Mouse (Mus musculus): ENCODE data around the gene Cntn5.

Gene Cntn5

GRCm38 (mm10) chr9:9944872-9945271 lies 959.7 kb downstream of the Cntn5 start:
- no peak for DNase-seq (ENCODE audit: low spot score)

GRCm38 (mm10) chr9:9937444-9938436 lies 966.8 kb downstream of the Cntn5 start:
- DNase-seq (ENCODE audit: low spot score), result no peak

- no peak for DNase-seq (ENCODE audit: low spot score)
Observed at GRCm38 (mm10) chr9:9920580-9920979, 984.0 kb downstream of the Cntn5 start.

GRCm38 (mm10) chr9:9899070-9899469 lies 1005.5 kb downstream of the Cntn5 start:
- no peak for DNase-seq (ENCODE audit: low spot score)

GRCm38 (mm10) chr9:9886210-9886609 lies 1018.4 kb downstream of the Cntn5 start:
- DNase-seq (ENCODE audit: low spot score), result no peak

- DNase-seq (ENCODE audit: low spot score), result no peak
Observed at GRCm38 (mm10) chr9:9882779-9883383, 1021.7 kb downstream of the Cntn5 start.

- no peak for DNase-seq (ENCODE audit: low spot score)
Observed at GRCm38 (mm10) chr9:9872112-9873035, 1032.2 kb downstream of the Cntn5 start.

- DNase-seq (ENCODE audit: low spot score), result peak; percentile 67
Observed at GRCm38 (mm10) chr9:9860631-9861030, 1043.9 kb downstream of the Cntn5 start.

GRCm38 (mm10) chr9:9859323-9859722 lies 1045.3 kb downstream of the Cntn5 start:
- no peak for DNase-seq (ENCODE audit: low spot score)

GRCm38 (mm10) chr9:9854791-9855190 lies 1049.8 kb downstream of the Cntn5 start:
- DNase-seq (ENCODE audit: low spot score), result peak; percentile 69

- DNase-seq (ENCODE audit: low spot score), result no peak
Observed at GRCm38 (mm10) chr9:9830231-9830630, 1074.3 kb downstream of the Cntn5 start.

GRCm38 (mm10) chr9:9819963-9820362 lies 1084.6 kb downstream of the Cntn5 start:
- DNase-seq (ENCODE audit: low spot score), result no peak

- no peak for DNase-seq (ENCODE audit: low spot score)
Observed at GRCm38 (mm10) chr9:9817477-9817876, 1087.1 kb downstream of the Cntn5 start.

GRCm38 (mm10) chr9:9799546-9799945 lies 1105.0 kb downstream of the Cntn5 start:
- peak; percentile 2 for DNase-seq (ENCODE audit: low spot score)

- peak; percentile 15 for DNase-seq (ENCODE audit: low spot score)
Observed at GRCm38 (mm10) chr9:9783680-9784079, 1120.9 kb downstream of the Cntn5 start.

- DNase-seq (ENCODE audit: low spot score), result no peak
Observed at GRCm38 (mm10) chr9:9781157-9781884, 1123.3 kb downstream of the Cntn5 start.

- DNase-seq (ENCODE audit: low spot score), result no peak
Observed at GRCm38 (mm10) chr9:9779646-9780045, 1124.9 kb downstream of the Cntn5 start.

- no peak for DNase-seq (ENCODE audit: low spot score)
Observed at GRCm38 (mm10) chr9:9770777-9771176, 1133.8 kb downstream of the Cntn5 start.

GRCm38 (mm10) chr9:9769659-9770058 lies 1134.9 kb downstream of the Cntn5 start:
- DNase-seq (ENCODE audit: low spot score), result no peak

- no peak for DNase-seq (ENCODE audit: low spot score)
Observed at GRCm38 (mm10) chr9:9718145-9718544, 1186.4 kb downstream of the Cntn5 start.

GRCm38 (mm10) chr9:9708671-9709070 lies 1195.9 kb downstream of the Cntn5 start:
- no peak for DNase-seq (ENCODE audit: low spot score)

All from retina, embryonic 14.5 days (tissue).